Mouse (Mus musculus): ENCODE data around the gene Ksr2. TPM values are rescaled to one million over a fixed set of nuclear protein-coding genes. Genes with fewer than 3 reads are reported as not detected.
"Not testable (repeated sequence)": the region's sequence is repeated elsewhere in the genome, so short reads cannot be mapped to it uniquely, and the experiment has no call there.

The Ksr2 gene
- total RNA-seq, 2 experiments from 2014 or later: 34.7 to 35.9 TPM

- not testable (repeated sequence) for DNase-seq (ENCODE audit: low spot score in 2 of 2)
Observed at GRCm38 (mm10) chr5:117404671-117405070, 9.1 kb upstream of the Ksr2 start.

GRCm38 (mm10) chr5:117408216-117408615 lies 5.6 kb upstream of the Ksr2 start:
- peak in 1 of 2 experiments; percentile 24 for DNase-seq (ENCODE audit: low spot score in 2 of 2)

GRCm38 (mm10) chr5:117409369-117409768 lies 4.4 kb upstream of the Ksr2 start:
- no peak for DNase-seq (ENCODE audit: low spot score in 2 of 2)

- DNase-seq (ENCODE audit: low spot score in 2 of 2): peak in 1 of 2 experiments; percentile 17
Observed at GRCm38 (mm10) chr5:117414611-117415010, 811 bp downstream of the Ksr2 start.

- DNase-seq (ENCODE audit: low spot score in 2 of 2): peak; percentile 13 to 35
Observed at GRCm38 (mm10) chr5:117415011-117415912, 1.5 kb downstream of the Ksr2 start.

GRCm38 (mm10) chr5:117417442-117417841 lies 3.6 kb downstream of the Ksr2 start:
- DNase-seq (ENCODE audit: low spot score in 2 of 2): no peak

- DNase-seq (ENCODE audit: low spot score in 2 of 2): not testable (repeated sequence)
Observed at GRCm38 (mm10) chr5:117433501-117433900, 19.7 kb downstream of the Ksr2 start.

- DNase-seq (ENCODE audit: low spot score in 2 of 2): no peak
Observed at GRCm38 (mm10) chr5:117440261-117440660, 26.5 kb downstream of the Ksr2 start.

GRCm38 (mm10) chr5:117441242-117441842 lies 27.5 kb downstream of the Ksr2 start:
- no peak for DNase-seq (ENCODE audit: low spot score in 2 of 2)

- no peak for DNase-seq (ENCODE audit: low spot score in 2 of 2)
Observed at GRCm38 (mm10) chr5:117442157-117442765, 28.5 kb downstream of the Ksr2 start.

- DNase-seq (ENCODE audit: low spot score in 2 of 2): no peak
Observed at GRCm38 (mm10) chr5:117443141-117443540, 29.3 kb downstream of the Ksr2 start.

GRCm38 (mm10) chr5:117443902-117444301 lies 30.1 kb downstream of the Ksr2 start:
- peak in 1 of 2 experiments; percentile 49 for DNase-seq (ENCODE audit: low spot score in 2 of 2)

- no peak for DNase-seq (ENCODE audit: low spot score in 2 of 2)
Observed at GRCm38 (mm10) chr5:117447698-117448097, 33.9 kb downstream of the Ksr2 start.

GRCm38 (mm10) chr5:117452013-117452412 lies 38.2 kb downstream of the Ksr2 start:
- DNase-seq (ENCODE audit: low spot score in 2 of 2): no peak

- no peak for DNase-seq (ENCODE audit: low spot score in 2 of 2)
Observed at GRCm38 (mm10) chr5:117455546-117455945, 41.7 kb downstream of the Ksr2 start.

- no peak for DNase-seq (ENCODE audit: low spot score in 2 of 2)
Observed at GRCm38 (mm10) chr5:117457121-117457520, 43.3 kb downstream of the Ksr2 start.

- DNase-seq (ENCODE audit: low spot score in 2 of 2): no peak
Observed at GRCm38 (mm10) chr5:117457583-117457982, 43.8 kb downstream of the Ksr2 start.

GRCm38 (mm10) chr5:117458899-117459298 lies 45.1 kb downstream of the Ksr2 start:
- DNase-seq (ENCODE audit: low spot score in 2 of 2): no peak

- no peak for DNase-seq (ENCODE audit: low spot score in 2 of 2)
Observed at GRCm38 (mm10) chr5:117460261-117460660, 46.5 kb downstream of the Ksr2 start.

GRCm38 (mm10) chr5:117467052-117467451 lies 53.3 kb downstream of the Ksr2 start:
- no peak for DNase-seq (ENCODE audit: low spot score in 2 of 2)

GRCm38 (mm10) chr5:117468961-117469360 lies 55.2 kb downstream of the Ksr2 start:
- DNase-seq (ENCODE audit: low spot score in 2 of 2): no peak

- DNase-seq (ENCODE audit: low spot score in 2 of 2): no peak
Observed at GRCm38 (mm10) chr5:117469572-117469971, 55.8 kb downstream of the Ksr2 start.

Measured in layer of hippocampus, postnatal 14 days (tissue).